Mouse (Mus musculus): ENCODE measurements at regions not wholly inside any gene's neighbourhood (a gene's known extent, or its start where the extent isn't known, plus 50 kb on each side); places are given as distances from the start of the nearest gene placed in this dataset.

- DNase-seq = no peak
These were observed 172.9 kb upstream of the 9130204L05Rik start for GRCm38 (mm10) chr3:91263540-91263939.

DNA sequence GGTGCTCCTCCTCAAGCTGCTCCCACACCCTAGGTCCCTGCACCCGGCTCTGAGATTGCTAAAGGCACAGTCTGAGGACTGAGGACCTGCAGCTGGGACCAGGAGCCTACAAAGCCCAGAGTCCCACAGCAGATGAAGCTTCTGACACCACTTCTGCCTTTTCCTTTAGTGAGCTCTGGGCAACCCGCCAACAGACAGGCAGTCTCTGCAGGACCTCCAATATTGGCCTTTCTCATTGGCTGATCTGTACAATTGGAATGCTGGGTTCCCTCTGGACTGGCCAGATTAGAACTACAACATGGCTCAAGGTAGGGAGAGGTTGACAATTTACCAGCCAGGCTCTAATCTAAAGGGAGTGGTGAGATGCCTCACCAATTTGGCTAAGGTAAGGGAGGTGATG, 164.3 kb upstream of the 9130204L05Rik start:
- peak in 1 of 2 experiments; percentile 30 for DNase-seq

DNA sequence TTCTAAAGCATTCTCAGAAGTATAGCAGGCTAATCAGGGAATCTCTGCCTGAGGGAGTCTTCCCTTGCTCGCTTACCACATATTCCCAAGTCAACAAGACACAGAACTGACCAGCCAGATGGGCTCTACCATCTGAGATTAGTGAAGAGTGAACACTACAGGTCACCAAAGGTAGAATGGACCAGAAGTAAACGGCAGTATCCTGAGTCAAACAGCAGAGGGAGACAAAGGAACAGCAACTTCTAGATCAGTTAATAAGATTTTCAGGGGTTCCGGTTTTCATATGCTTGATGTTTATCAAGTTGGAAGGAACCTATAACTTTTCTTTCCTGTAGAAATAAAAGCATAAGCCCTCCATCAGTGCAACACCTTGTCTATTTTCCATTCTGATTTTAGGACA, 132.6 kb upstream of the 9130204L05Rik start:
- DNase-seq = no peak

- DNase-seq = no peak
These were observed 122.7 kb upstream of the 9130204L05Rik start for GRCm38 (mm10) chr3:91213280-91213679.

Data from cerebellum, postnatal 14 days (tissue).